Mouse (Mus musculus): ENCODE results near the gene Pde1a. TPM values are rescaled to one million over a fixed set of nuclear protein-coding genes. Genes with fewer than 3 reads are reported as not detected.

Pde1a gene
- polyA plus RNA-seq, 1 experiment from 2014 or later = 21.5 TPM

GRCm38 (mm10) chr2:79981781-79982180, 147.5 kb downstream of the Pde1a start:
- Histone ChIP-seq H3K4me3 (ENCODE audit: low read depth, low read length) (no peak overlapping the region), H3K27me3 (ENCODE audit: control insufficient read depth, insufficient read depth, low read length) (no peaks in the 10 kb centered on the region), H3K36me3 (ENCODE audit: control insufficient read depth, insufficient read depth, low read length) (no peaks in the 10 kb centered on the region), H3K4me1 (replicated peaks; ENCODE audit: control insufficient read depth, insufficient read depth) (no peaks in the 10 kb centered on the region), H3K27ac (replicated peaks) (no peak overlapping the region), H3K9me3 (ENCODE audit: control insufficient read depth, low read length) (no peaks in the 10 kb centered on the region), H3K9ac (ENCODE audit: low read length) (no peak overlapping the region), H3K4me2 (replicated peaks; ENCODE audit: low read depth) (no peak overlapping the region)
- no peak for ATAC-seq (ENCODE audit: low FRiP score, low TSS enrichment)
- WGBS = 92% methylated on average over 3 of the region's 3 CpGs
- no peak for DNase-seq (ENCODE audit: low spot score)
- TF ChIP-seq EP300 (optimal IDR thresholded peaks at IDR 0.05) (no peak), CTCF (IDR thresholded peaks at IDR 0.05; ENCODE audit: low read depth) (no peak)

DNA sequence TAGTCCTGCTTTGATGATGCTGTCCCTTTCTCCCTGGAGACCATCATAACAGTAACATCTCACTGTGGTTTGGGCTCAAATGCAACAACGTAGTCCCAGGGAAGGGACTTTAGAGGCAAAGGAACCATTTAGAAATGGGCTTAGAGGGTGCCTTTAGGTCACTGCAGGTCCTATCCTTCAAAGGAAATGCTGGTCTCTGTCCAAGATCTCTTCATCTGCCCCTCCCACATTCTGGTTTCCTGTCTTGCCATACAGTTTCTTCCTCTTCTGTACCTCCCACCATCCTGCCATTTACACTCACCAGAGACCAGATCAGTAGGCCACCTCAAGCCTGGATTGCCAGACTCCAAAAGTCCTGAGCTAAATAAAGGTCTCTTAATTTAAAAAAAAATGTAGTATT, 150.3 kb downstream of the Pde1a start:
- DNase-seq (ENCODE audit: low spot score) = no peak

DNA sequence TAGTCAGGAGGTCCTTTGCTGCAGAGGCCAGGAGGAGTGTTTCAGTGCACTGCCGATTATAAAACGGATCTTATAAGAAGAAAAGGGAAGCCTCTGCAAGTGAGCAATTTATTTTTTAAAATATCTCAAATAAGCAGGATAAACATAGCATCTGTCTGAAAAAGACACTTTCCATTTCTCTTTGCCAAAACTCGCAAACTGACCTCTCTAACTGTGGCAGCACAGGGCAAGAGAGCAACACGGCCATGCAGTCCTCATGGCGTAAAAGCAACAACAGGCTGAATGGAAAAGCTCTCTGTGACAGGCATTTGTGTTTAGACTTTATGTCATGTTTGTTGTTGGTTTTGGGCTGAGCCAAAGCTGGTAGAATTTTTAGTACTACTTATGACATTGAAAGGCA, 152.0 kb downstream of the Pde1a start:
- WGBS = 46% methylated on average over 5 of the region's 5 CpGs

More for the DNA sequence above, 150.3 kb downstream of the Pde1a start:
- H3K9me3 ChIP-seq (ENCODE audit: control insufficient read depth, low read length) = no peaks in the 10 kb centered on the region
- WGBS = 68% methylated on average over 1 of the region's 1 CpGs
- no peak overlapping the region for H3K4me3 ChIP-seq (ENCODE audit: low read depth, low read length)
- no peaks in the 10 kb centered on the region for H3K36me3 ChIP-seq (ENCODE audit: control insufficient read depth, insufficient read depth, low read length)
- no peak overlapping the region for H3K4me2 ChIP-seq (replicated peaks; ENCODE audit: low read depth)
- no peak for ATAC-seq (ENCODE audit: low FRiP score, low TSS enrichment)
- no peak overlapping the region for H3K9ac ChIP-seq (ENCODE audit: low read length)
- no peak for TF ChIP-seq CTCF (IDR thresholded peaks at IDR 0.05; ENCODE audit: low read depth)
- TF ChIP-seq EP300 (optimal IDR thresholded peaks at IDR 0.05) = no peak
- no peaks in the 10 kb centered on the region for H3K4me1 ChIP-seq (replicated peaks; ENCODE audit: control insufficient read depth, insufficient read depth)
- H3K27me3 ChIP-seq (ENCODE audit: control insufficient read depth, insufficient read depth, low read length) = no peaks in the 10 kb centered on the region
- no peak overlapping the region for H3K27ac ChIP-seq (replicated peaks)

GRCm38 (mm10) chr2:79975947-79976346, 153.3 kb downstream of the Pde1a start:
- Histone ChIP-seq H3K9me3 (ENCODE audit: control insufficient read depth, low read length) (no peaks in the 10 kb centered on the region), H3K4me1 (replicated peaks; ENCODE audit: control insufficient read depth, insufficient read depth) (no peaks in the 10 kb centered on the region), H3K9ac (ENCODE audit: low read length) (no peak overlapping the region), H3K4me2 (replicated peaks; ENCODE audit: low read depth) (no peak overlapping the region), H3K27ac (replicated peaks) (no peak overlapping the region), H3K36me3 (ENCODE audit: control insufficient read depth, insufficient read depth, low read length) (no peaks in the 10 kb centered on the region), H3K4me3 (ENCODE audit: low read depth, low read length) (no peak overlapping the region), H3K27me3 (ENCODE audit: control insufficient read depth, insufficient read depth, low read length) (no peaks in the 10 kb centered on the region)
- DNase-seq (ENCODE audit: low spot score) (no peak), ATAC-seq (ENCODE audit: low FRiP score, low TSS enrichment) (no peak)
- TF ChIP-seq EP300 (optimal IDR thresholded peaks at IDR 0.05) (no peak), CTCF (IDR thresholded peaks at IDR 0.05; ENCODE audit: low read depth) (no peak)

More for the DNA sequence above, 152.0 kb downstream of the Pde1a start:
- DNase-seq (ENCODE audit: low spot score) (no peak), ATAC-seq (ENCODE audit: low FRiP score, low TSS enrichment) (no peak)
- Histone ChIP-seq H3K36me3 (ENCODE audit: control insufficient read depth, insufficient read depth, low read length) (no peaks in the 10 kb centered on the region), H3K27me3 (ENCODE audit: control insufficient read depth, insufficient read depth, low read length) (no peaks in the 10 kb centered on the region), H3K4me1 (replicated peaks; ENCODE audit: control insufficient read depth, insufficient read depth) (no peaks in the 10 kb centered on the region), H3K27ac (replicated peaks) (no peak overlapping the region), H3K4me2 (replicated peaks; ENCODE audit: low read depth) (no peak overlapping the region), H3K4me3 (ENCODE audit: low read depth, low read length) (no peak overlapping the region), H3K9me3 (ENCODE audit: control insufficient read depth, low read length) (no peaks in the 10 kb centered on the region), H3K9ac (ENCODE audit: low read length) (no peak overlapping the region)
- TF ChIP-seq EP300 (optimal IDR thresholded peaks at IDR 0.05) = no peak
- no peak for TF ChIP-seq CTCF (IDR thresholded peaks at IDR 0.05; ENCODE audit: low read depth)

GRCm38 (mm10) chr2:79972271-79972670, 157.0 kb downstream of the Pde1a start:
- no peak for DNase-seq (ENCODE audit: low spot score)
- Histone ChIP-seq H3K9ac (ENCODE audit: low read length) (no peak overlapping the region), H3K27me3 (ENCODE audit: control insufficient read depth, insufficient read depth, low read length) (no peaks in the 10 kb centered on the region), H3K27ac (replicated peaks) (no peak overlapping the region), H3K4me1 (replicated peaks; ENCODE audit: control insufficient read depth, insufficient read depth) (no peaks in the 10 kb centered on the region), H3K4me2 (replicated peaks; ENCODE audit: low read depth) (no peak overlapping the region), H3K36me3 (ENCODE audit: control insufficient read depth, insufficient read depth, low read length) (no peaks in the 10 kb centered on the region), H3K9me3 (ENCODE audit: control insufficient read depth, low read length) (no peaks in the 10 kb centered on the region), H3K4me3 (ENCODE audit: low read depth, low read length) (no peak overlapping the region)
- TF ChIP-seq EP300 (optimal IDR thresholded peaks at IDR 0.05) = no peak
- TF ChIP-seq CTCF (IDR thresholded peaks at IDR 0.05; ENCODE audit: low read depth) = no peak
- ATAC-seq (ENCODE audit: low FRiP score, low TSS enrichment) = no peak

DNA sequence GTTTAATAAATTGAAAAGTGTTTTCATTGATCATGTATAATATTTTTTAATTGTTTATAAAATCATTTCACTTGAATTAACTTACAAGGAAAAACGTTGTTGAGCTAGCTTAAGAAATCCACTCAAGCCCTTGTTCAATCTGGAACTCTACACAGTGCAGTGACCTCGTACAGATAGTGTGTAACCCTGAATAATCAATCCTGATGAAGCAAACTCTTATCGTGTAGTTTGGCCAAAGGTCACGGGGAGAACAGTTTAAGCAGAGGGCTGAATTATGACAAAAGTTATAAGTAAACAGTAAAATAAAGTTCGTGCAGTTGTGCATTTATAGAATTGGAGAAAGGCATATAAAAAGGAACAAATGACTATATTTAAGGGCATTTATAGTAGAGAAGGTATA, 159.7 kb downstream of the Pde1a start:
- Histone ChIP-seq H3K27ac (replicated peaks) (no peak overlapping the region), H3K4me3 (ENCODE audit: low read depth, low read length) (no peak overlapping the region), H3K36me3 (ENCODE audit: control insufficient read depth, insufficient read depth, low read length) (no peaks in the 10 kb centered on the region), H3K9me3 (ENCODE audit: control insufficient read depth, low read length) (no peaks in the 10 kb centered on the region), H3K9ac (ENCODE audit: low read length) (no peak overlapping the region), H3K4me1 (replicated peaks; ENCODE audit: control insufficient read depth, insufficient read depth) (no peaks in the 10 kb centered on the region), H3K27me3 (ENCODE audit: control insufficient read depth, insufficient read depth, low read length) (no peaks in the 10 kb centered on the region), H3K4me2 (replicated peaks; ENCODE audit: low read depth) (no peak overlapping the region)
- ATAC-seq (ENCODE audit: low FRiP score, low TSS enrichment) (no peak), DNase-seq (ENCODE audit: low spot score) (no peak)
- 27% methylated on average over 5 of the region's 5 CpGs for WGBS
- TF ChIP-seq EP300 (optimal IDR thresholded peaks at IDR 0.05) (no peak), CTCF (IDR thresholded peaks at IDR 0.05; ENCODE audit: low read depth) (no peak)
